Mouse (Mus musculus) right cerebral cortex, adult 2 months (tissue): ENCODE measurements at regions not wholly inside any gene's neighbourhood (a gene's known extent, or its start where the extent isn't known, plus 50 kb on each side); places are given as distances from the start of the nearest gene placed in this dataset.

ENCODE experiments used
- DNase-seq, 2 experiments: peaks; one replicate each; pipeline ENCODE4 v3.0.0; 2021 to 2022; ENCODE audit warnings: low spot score in 2 of 2

GRCm38 (mm10) chr5:62339958-62340597 is 425.9 kb downstream of the Arap2 start:
- peak; percentile 21 for DNase-seq

- DNase-seq, result no peak
Observed at GRCm38 (mm10) chr5:62320682-62321081, 445.3 kb downstream of the Arap2 start.

- no peak for DNase-seq
Observed at GRCm38 (mm10) chr5:62305561-62305960, 460.4 kb downstream of the Arap2 start.

- no peak for DNase-seq
Observed at GRCm38 (mm10) chr5:62296858-62297257, 469.1 kb downstream of the Arap2 start.
